Mouse (Mus musculus) intestine, embryonic 14.5 days (tissue): Measurements from ENCODE around the gene Zfp985. TPM values are rescaled to one million over a fixed set of nuclear protein-coding genes. Genes with fewer than 3 reads are reported as not detected.
"Not testable (repeated sequence)": the region's sequence is repeated elsewhere in the genome, so short reads cannot be mapped to it uniquely, and the experiment has no call there.

Experiments
- ATAC-seq: fragments of 200-750 bp; cut with Nextera tagmentation; replicated peaks from 2 replicates; pipeline ENCODE4 v1.8.0; 2017; ENCODE audit warnings: low read depth, moderate number of reproducible peaks, moderate TSS enrichment, moderate library complexity; ENCODE audit not compliant: low FRiP score, low TSS enrichment
- DNase-seq: peaks from one replicate; pipeline ENCODE4 v3.0.0-alpha.2; 2018; ENCODE audit warnings: low spot score
- H3K27ac ChIP-seq: fragments of 300-500 bp; sonication (generic); 2 replicates; pipeline ENCODE4 v1.5.1; 2014; ENCODE audit warnings: low read depth, mild to moderate bottlenecking, control low read depth
- H3K27me3 ChIP-seq: fragments of 300-500 bp; sonication (generic); replicated peaks from 2 replicates; pipeline ENCODE4 v1.6.1; 2014; ENCODE audit warnings: low read length, control low read depth; ENCODE audit not compliant: control insufficient read depth, insufficient read depth
- H3K36me3 ChIP-seq: fragments of 300-500 bp; sonication (generic); 2 replicates; pipeline ENCODE4 v1.6.1; 2014; ENCODE audit warnings: low read length, control low read depth; ENCODE audit not compliant: control insufficient read depth, insufficient read depth
- H3K4me1 ChIP-seq: fragments of 300-500 bp; sonication (generic); replicated peaks from 2 replicates; pipeline ENCODE4 v1.6.1; 2014; ENCODE audit warnings: low read length, control low read depth, mixed read lengths; ENCODE audit not compliant: control insufficient read depth, insufficient read depth
- H3K4me2 ChIP-seq: fragments of 300-500 bp; sonication (generic); 2 replicates; pipeline ENCODE4 v1.6.1; 2014; ENCODE audit warnings: low read length
- H3K4me3 ChIP-seq: fragments of 300-500 bp; sonication (generic); 2 replicates; pipeline ENCODE4 v1.5.1; 2014; ENCODE audit warnings: low read depth, low read length, control low read depth, mixed read lengths
- H3K9ac ChIP-seq: fragments of 300-500 bp; sonication (generic); 2 replicates; pipeline ENCODE4 v1.6.1; 2014; ENCODE audit warnings: mild to moderate bottlenecking, low read length
- H3K9me3 ChIP-seq: fragments of 300-500 bp; sonication (generic); 2 replicates; pipeline ENCODE4 v1.6.1; 2016; ENCODE audit warnings: low read length, control low read depth; ENCODE audit not compliant: control insufficient read depth
- WGBS: fragments of 180-500 bp; shearing (Covaris S2); extraction: QIAGEN DNeasy Blood & Tissue Kit; methylation state at CpG from one replicate; pipeline ENCODE4 v1.1.7; 2014; 5-methylcytosine and 5-hydroxymethylcytosine counted together
- polyA plus RNA-seq: library from polyadenylated mRNA; unstranded; fragments of >200 nt; fragmentation: Nextera tagmentation; extraction: Ambion mirVana; gene quantifications from 2 replicates; pipeline ENCODE4 v1.2.1, GENCODE M21; 2014

Zfp985 gene
- 0.55 and 0.81 TPM in 2 replicates for polyA plus RNA-seq

DNA sequence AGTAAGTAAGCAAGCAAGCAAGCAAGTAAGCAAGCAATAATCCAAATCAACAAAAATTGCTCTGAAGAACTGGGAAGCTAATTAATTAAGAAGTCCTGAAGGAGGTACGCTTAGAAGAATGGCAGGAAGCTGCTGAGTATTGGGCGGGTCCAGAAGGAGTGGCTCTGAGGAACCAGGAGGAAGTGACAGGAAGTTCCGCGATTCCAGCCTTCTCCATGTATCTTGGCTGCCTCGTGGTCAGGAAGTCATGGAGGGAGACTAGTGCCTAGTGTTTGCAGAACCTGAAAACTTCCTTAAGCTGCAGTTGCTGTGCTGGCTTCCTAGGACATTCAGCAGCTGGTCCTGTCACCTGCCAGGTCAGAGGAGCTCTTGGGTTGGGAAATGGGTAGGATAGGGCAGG is at the start of gene Zfp985:
TSS of gene Zfp985 (plus strand) at position 207 of the 400 bp plus-strand sequence.
- not testable (repeated sequence) for H3K9me3 ChIP-seq, H3K36me3 ChIP-seq, H3K4me1 ChIP-seq, H3K4me2 ChIP-seq, H3K4me3 ChIP-seq, ATAC-seq, H3K9ac ChIP-seq, H3K27me3 ChIP-seq, DNase-seq, H3K27ac ChIP-seq
- 81% methylated on average over 5 of the region's 5 CpGs for WGBS

- no peaks in the 10 kb centered on the region for H3K36me3 ChIP-seq
- ATAC-seq (no peak), DNase-seq (no peak)
- peaks cover 15% of the 10 kb centered on the region for H3K9me3 ChIP-seq
- H3K27me3 ChIP-seq, result no peaks in the 10 kb centered on the region
- no peak overlapping the region for H3K4me2 ChIP-seq
- no peak overlapping the region for H3K4me3 ChIP-seq
- H3K27ac ChIP-seq, result no peak overlapping the region
- no peak overlapping the region for H3K9ac ChIP-seq
- 83% methylated on average over 2 of the region's 2 CpGs for WGBS
- no peaks in the 10 kb centered on the region for H3K4me1 ChIP-seq
These were observed 43.9 kb upstream of the Zfp985 start for GRCm38 (mm10) chr4:147509174-147509573.

DNA sequence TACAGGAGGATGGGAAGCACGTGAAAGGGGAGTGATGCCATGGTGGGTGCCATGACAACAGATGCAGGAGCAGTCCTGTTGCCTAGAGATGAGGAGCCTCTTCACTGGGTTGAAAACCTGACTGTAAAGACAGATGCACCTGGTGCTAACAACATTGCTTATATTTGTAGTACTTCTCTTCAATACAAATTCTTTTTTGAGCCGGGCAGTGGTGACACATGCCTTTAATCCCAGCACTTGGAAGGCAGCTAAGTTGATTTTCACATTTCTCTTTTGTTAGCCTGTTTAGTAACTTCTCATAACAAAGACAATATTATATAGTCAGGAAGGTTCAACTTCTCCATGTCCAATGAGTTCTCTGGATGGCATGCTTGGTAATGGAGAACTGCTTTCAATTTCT is 34.1 kb upstream of the Zfp985 start:
- Histone ChIP-seq H3K9ac (no peak overlapping the region), H3K27ac (no peak overlapping the region), H3K36me3 (no peaks in the 10 kb centered on the region), H3K4me3 (no peak overlapping the region), H3K27me3 (no peaks in the 10 kb centered on the region), H3K4me1 (no peaks in the 10 kb centered on the region), H3K4me2 (no peak overlapping the region), H3K9me3 (peaks cover 45% of the 10 kb centered on the region)
- 74% methylated on average over 2 of the region's 2 CpGs for WGBS
- ATAC-seq (no peak), DNase-seq (no peak)

DNA sequence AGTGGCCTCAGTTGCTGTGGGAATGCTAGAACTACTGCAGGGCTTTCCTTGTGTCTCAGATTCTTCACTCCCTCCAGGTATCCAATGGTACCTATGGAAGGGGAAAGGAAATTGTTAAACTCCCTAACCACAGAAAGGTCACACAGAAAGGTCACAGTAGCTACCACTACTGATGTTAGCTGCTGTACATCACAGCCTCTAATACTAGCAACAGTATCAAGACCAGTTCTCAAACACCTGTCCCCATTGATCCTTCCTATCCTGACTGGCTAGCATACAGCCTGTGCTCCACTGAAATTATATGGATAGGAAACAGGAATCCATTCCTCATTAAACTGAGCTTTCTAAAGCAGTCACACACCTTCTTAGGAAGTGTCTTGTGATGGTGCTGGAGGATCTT is 33.0 kb upstream of the Zfp985 start:
- no peak overlapping the region for H3K27ac ChIP-seq
- no peaks in the 10 kb centered on the region for H3K4me1 ChIP-seq
- no peak overlapping the region for H3K4me3 ChIP-seq
- DNase-seq (no peak), ATAC-seq (no peak)
- H3K36me3 ChIP-seq, result no peaks in the 10 kb centered on the region
- no peak overlapping the region for H3K4me2 ChIP-seq
- H3K27me3 ChIP-seq, result no peaks in the 10 kb centered on the region
- peaks cover 51% of the 10 kb centered on the region for H3K9me3 ChIP-seq
- H3K9ac ChIP-seq, result no peak overlapping the region

DNA sequence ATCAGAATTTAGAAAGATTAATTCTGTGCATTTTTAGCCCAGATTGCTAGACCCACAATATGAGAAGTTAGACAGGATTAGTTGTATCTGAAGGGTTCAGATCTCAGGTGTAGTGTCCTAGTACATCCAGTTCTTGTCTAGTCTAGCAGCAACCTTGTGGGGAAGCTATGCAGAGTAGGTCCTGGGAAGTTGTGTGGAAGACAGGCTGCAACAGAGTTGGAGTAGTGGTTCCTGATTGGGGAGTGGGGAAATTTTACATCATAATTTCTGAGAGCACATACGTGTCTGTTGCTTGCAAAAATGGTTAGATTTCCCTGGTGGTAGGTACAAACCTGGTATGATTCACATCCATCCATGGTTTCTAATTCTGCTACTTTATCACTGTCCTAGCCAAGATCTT is 28.0 kb upstream of the Zfp985 start:
- ATAC-seq (no peak), DNase-seq (no peak)
- Histone ChIP-seq H3K36me3 (no peaks in the 10 kb centered on the region), H3K4me3 (no peak overlapping the region), H3K27ac (no peak overlapping the region), H3K27me3 (no peaks in the 10 kb centered on the region), H3K9me3 (peaks cover 35% of the 10 kb centered on the region), H3K4me1 (no peaks in the 10 kb centered on the region), H3K9ac (no peak overlapping the region), H3K4me2 (no peak overlapping the region)
- WGBS, result 84% methylated on average over 1 of the region's 1 CpGs

- Histone ChIP-seq H3K4me1 (no peaks in the 10 kb centered on the region), H3K4me2 (no peak overlapping the region), H3K9ac (no peak overlapping the region), H3K27me3 (no peaks in the 10 kb centered on the region), H3K27ac (no peak overlapping the region), H3K36me3 (no peaks in the 10 kb centered on the region), H3K9me3 (peaks cover 18% of the 10 kb centered on the region), H3K4me3 (no peak overlapping the region)
- WGBS, result 94% methylated on average over 1 of the region's 1 CpGs
- DNase-seq, result no peak
- no peak for ATAC-seq
These were observed 22.7 kb upstream of the Zfp985 start for GRCm38 (mm10) chr4:147530366-147530765.

GRCm38 (mm10) chr4:147535916-147536315 is 17.2 kb upstream of the Zfp985 start:
- not testable (repeated sequence) for ATAC-seq, DNase-seq, H3K9ac ChIP-seq, H3K4me2 ChIP-seq, H3K27ac ChIP-seq, H3K4me3 ChIP-seq, H3K36me3 ChIP-seq, H3K4me1 ChIP-seq, H3K27me3 ChIP-seq
- peaks cover 15% of the 10 kb centered on the region for H3K9me3 ChIP-seq

- no peak for ATAC-seq
These were observed 15.4 kb upstream of the Zfp985 start for GRCm38 (mm10) chr4:147537702-147538101.

DNA sequence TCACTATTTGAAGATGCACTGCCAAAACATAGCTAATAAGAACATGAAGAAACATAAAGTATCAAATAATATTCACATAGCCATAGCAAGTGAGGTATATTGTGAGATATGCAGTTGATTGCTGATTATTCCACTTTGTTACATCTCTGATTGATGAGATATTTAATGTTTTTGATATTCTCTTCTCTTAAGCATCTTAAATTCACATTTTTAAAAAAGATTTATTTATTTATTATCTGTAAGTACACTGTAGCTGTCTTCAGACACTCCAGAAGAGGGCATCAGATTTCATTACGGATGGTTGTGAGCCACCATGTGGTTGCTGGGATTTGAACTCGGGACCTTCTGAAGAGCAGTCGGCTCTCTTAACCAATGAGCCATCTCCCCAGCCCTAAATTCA is 13.2 kb upstream of the Zfp985 start, which contains the start of gene Gm16503:
TSS of gene Gm16503 (plus strand) at position 301 of the 400 bp plus-strand sequence.
- peaks cover 17% of the 10 kb centered on the region for H3K9me3 ChIP-seq
- H3K4me2 ChIP-seq, H3K36me3 ChIP-seq, H3K9ac ChIP-seq, DNase-seq, ATAC-seq, H3K4me1 ChIP-seq, H3K4me3 ChIP-seq, H3K27ac ChIP-seq, H3K27me3 ChIP-seq: not testable (repeated sequence)
- WGBS, result 89% methylated on average over 3 of the region's 3 CpGs

More at GRCm38 (mm10) chr4:147537702-147538101, 15.4 kb upstream of the Zfp985 start:
- no peak overlapping the region for H3K4me3 ChIP-seq
- WGBS, result 77% methylated on average over 2 of the region's 2 CpGs
- H3K27me3 ChIP-seq, result no peaks in the 10 kb centered on the region
- H3K4me2 ChIP-seq, result no peak overlapping the region
- DNase-seq, result no peak
- H3K9me3 ChIP-seq, result peaks cover 15% of the 10 kb centered on the region
- no peaks in the 10 kb centered on the region for H3K4me1 ChIP-seq
- no peaks in the 10 kb centered on the region for H3K36me3 ChIP-seq
- no peak overlapping the region for H3K9ac ChIP-seq
- H3K27ac ChIP-seq, result no peak overlapping the region
